Mouse (Mus musculus): ENCODE data around the gene Stx4a.
"Not testable (repeated sequence)": the region's sequence is repeated elsewhere in the genome, so short reads cannot be mapped to it uniquely, and the experiment has no call there.

Stx4a gene

GRCm38 (mm10) chr7:127824176-127824871 is at the start of gene Stx4a, which contains the start of gene Stx1b:
TSS of gene Stx4a (plus strand) at chr7:127824294.
TSS of gene Stx1b (minus strand) at chr7:127824549.
- no peak for DNase-seq (ENCODE audit: low spot score)

- not testable (repeated sequence) for DNase-seq (ENCODE audit: low spot score)
Measured at GRCm38 (mm10) chr7:127775837-127776236, 48.3 kb upstream of the Stx4a start.

GRCm38 (mm10) chr7:127776426-127776825 is 47.7 kb upstream of the Stx4a start, which contains the start of gene Setd1a:
TSS of gene Setd1a (plus strand) at chr7:127776670.
- DNase-seq (ENCODE audit: low spot score), result peak; percentile 78

- peak; percentile 90 for DNase-seq (ENCODE audit: low spot score)
Measured at GRCm38 (mm10) chr7:127776878-127777473, 47.1 kb upstream of the Stx4a start.

GRCm38 (mm10) chr7:127777474-127778266 is 46.4 kb upstream of the Stx4a start:
- DNase-seq (ENCODE audit: low spot score), result peak; percentile 46

GRCm38 (mm10) chr7:127778350-127778749 is 45.7 kb upstream of the Stx4a start:
- DNase-seq (ENCODE audit: low spot score), result no peak

- no peak for DNase-seq (ENCODE audit: low spot score)
Measured at GRCm38 (mm10) chr7:127785308-127785707, 38.8 kb upstream of the Stx4a start, which contains the start of gene Gm49388. TSS of gene Gm49388 (plus strand) at chr7:127785608.

GRCm38 (mm10) chr7:127797076-127797845 is 26.8 kb upstream of the Stx4a start:
- no peak for DNase-seq (ENCODE audit: low spot score)

GRCm38 (mm10) chr7:127798591-127798990 is 25.5 kb upstream of the Stx4a start:
- DNase-seq (ENCODE audit: low spot score), result no peak

GRCm38 (mm10) chr7:127799211-127799610 is 24.9 kb upstream of the Stx4a start:
- no peak for DNase-seq (ENCODE audit: low spot score)

- no peak for DNase-seq (ENCODE audit: low spot score)
Measured at GRCm38 (mm10) chr7:127799738-127800137, 24.4 kb upstream of the Stx4a start.

GRCm38 (mm10) chr7:127800435-127801009 is 23.6 kb upstream of the Stx4a start, which contains the start of gene Hsd3b7:
TSS of gene Hsd3b7 (plus strand) at chr7:127800604.
- peak; percentile 84 for DNase-seq (ENCODE audit: low spot score)

GRCm38 (mm10) chr7:127801010-127801621 is 23.0 kb upstream of the Stx4a start:
- no peak for DNase-seq (ENCODE audit: low spot score)

- no peak for DNase-seq (ENCODE audit: low spot score)
Measured at GRCm38 (mm10) chr7:127802313-127802712, 21.8 kb upstream of the Stx4a start.

GRCm38 (mm10) chr7:127808821-127809220 is 15.3 kb upstream of the Stx4a start:
- no peak for DNase-seq (ENCODE audit: low spot score)

GRCm38 (mm10) chr7:127809846-127810245 is 14.2 kb upstream of the Stx4a start:
- DNase-seq (ENCODE audit: low spot score), result no peak

GRCm38 (mm10) chr7:127810650-127811049 is 13.4 kb upstream of the Stx4a start:
- no peak for DNase-seq (ENCODE audit: low spot score)

- no peak for DNase-seq (ENCODE audit: low spot score)
Measured at GRCm38 (mm10) chr7:127811240-127811639, 12.9 kb upstream of the Stx4a start.

GRCm38 (mm10) chr7:127812292-127812691 is 11.8 kb upstream of the Stx4a start:
- no peak for DNase-seq (ENCODE audit: low spot score)

GRCm38 (mm10) chr7:127813821-127814220 is 10.3 kb upstream of the Stx4a start:
- DNase-seq (ENCODE audit: low spot score), result no peak
